Mouse (Mus musculus) MEL (cell line): Measurements from ENCODE around the gene Gm8439.

Source experiments
- NELFE ChIP-seq: IDR thresholded peaks from 2 replicates; pipeline ENCODE4 v1.6.1; 2011; ENCODE audit warnings: low read depth, low read length, improper control_type of control experiment
- POLR2AphosphoS2 ChIP-seq: IDR thresholded peaks from 2 replicates; pipeline ENCODE4 v1.6.1; 2011; ENCODE audit warnings: low read length, improper control_type of control experiment
- TCF12 ChIP-seq: IDR thresholded peaks from 2 replicates; pipeline ENCODE4 v1.6.1; 2014; ENCODE audit warnings: low read depth, mild to moderate bottlenecking, inconsistent platforms, low read length, improper control_type of control experiment, moderate library complexity

DNA sequence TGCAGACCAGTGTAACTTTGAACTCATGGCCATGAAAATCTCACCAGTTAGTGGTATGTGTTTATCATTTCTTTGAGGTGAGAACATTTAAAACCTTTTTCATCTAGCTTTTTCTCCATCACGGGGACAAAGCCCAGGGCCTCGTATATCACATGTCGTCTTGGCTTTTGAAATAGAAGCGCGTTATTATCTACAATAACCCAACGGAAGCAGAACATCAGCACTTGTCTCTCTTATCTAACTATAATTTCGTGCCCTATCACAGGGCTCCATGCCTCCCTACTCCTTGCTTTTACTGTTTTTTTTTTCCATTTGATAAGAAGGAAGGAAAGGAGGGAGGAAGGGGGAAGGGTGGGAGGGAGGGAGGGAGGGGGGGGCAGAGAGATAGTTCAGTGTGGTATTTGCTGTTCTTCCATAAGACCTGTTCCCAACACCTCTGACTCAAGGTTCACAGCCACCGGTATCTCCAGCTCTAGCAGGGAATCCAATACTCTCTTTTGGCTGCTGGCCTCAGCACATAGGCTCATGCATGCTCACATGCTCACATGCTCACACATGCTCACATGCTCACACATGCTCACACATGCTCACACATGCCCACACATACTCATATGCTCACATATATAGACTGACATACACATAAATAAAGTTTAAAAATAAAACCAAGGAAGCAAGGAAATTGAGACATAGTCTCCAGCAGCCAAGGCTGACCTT is 41.8 kb downstream of the Gm8439 start:
- TF ChIP-seq POLR2AphosphoS2: no peak
- no peak for TF ChIP-seq NELFE
- TF ChIP-seq TCF12: peak; percentile 97
